Mouse (Mus musculus): ENCODE results near the gene Nudt14. TPM values are rescaled to one million over a fixed set of nuclear protein-coding genes. Genes with fewer than 3 reads are reported as not detected.
A peak's percentile ranks its signal among the peaks of the same experiment; 100 is the strongest.

Nudt14 gene
- total and polyA plus RNA-seq, 2 experiments from 2014 or later = 28.2 to 33.9 TPM

DNA sequence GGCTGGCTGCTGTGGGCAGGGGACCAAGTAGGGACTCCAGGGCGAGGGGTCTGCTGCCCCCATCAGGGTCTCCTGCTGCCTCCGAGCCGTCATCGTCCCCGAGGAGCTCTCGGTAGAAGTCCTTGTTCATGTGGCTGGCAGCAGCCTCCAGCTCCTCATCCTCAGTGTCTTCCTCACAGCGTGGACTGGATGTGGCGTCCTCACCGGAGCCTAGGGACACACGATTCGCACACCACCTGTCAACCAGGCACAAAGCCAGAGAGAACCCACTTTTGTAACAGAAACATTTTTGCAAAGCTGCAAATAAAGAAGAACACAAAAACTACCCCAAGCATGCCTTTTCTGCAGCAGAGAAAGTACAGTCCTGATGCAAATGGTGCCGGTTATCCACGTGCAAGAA, 23.9 kb upstream of the Nudt14 start:
- H3K27me3 ChIP-seq (ENCODE audit: control insufficient read depth, insufficient read depth, low read length) = no peaks in the 10 kb centered on the region
- no peak overlapping the region for H3K4me2 ChIP-seq (ENCODE audit: low read depth, low read length)
- no peak overlapping the region for H3K27ac ChIP-seq (ENCODE audit: low read depth)
- TF ChIP-seq CTCF (IDR thresholded peaks at IDR 0.05; ENCODE audit: low read depth) (no peak), EP300 (IDR thresholded peaks at IDR 0.05; ENCODE audit: low read depth) (no peak)
- no peak overlapping the region for H3K9ac ChIP-seq (replicated peaks; ENCODE audit: low read depth, low read length)
- no peak overlapping the region for H3K4me3 ChIP-seq (ENCODE audit: low read depth, low read length)
- DNase-seq (ENCODE audit: low spot score) (no peak), ATAC-seq (ENCODE audit: insufficient read depth, low read depth) (no peak)
- peaks cover 96% of the 10 kb centered on the region for H3K36me3 ChIP-seq (replicated peaks; ENCODE audit: control insufficient read depth, insufficient read depth, low read length)
- peaks cover 5% of the 10 kb centered on the region; the same call in 1 of the 2 replicates for H3K4me1 ChIP-seq (ENCODE audit: control insufficient read depth, insufficient read depth)
- WGBS = 93% methylated on average over 13 of the region's 13 CpGs
- H3K9me3 ChIP-seq (replicated peaks; ENCODE audit: control insufficient read depth, low read length) = no peaks in the 10 kb centered on the region

DNA sequence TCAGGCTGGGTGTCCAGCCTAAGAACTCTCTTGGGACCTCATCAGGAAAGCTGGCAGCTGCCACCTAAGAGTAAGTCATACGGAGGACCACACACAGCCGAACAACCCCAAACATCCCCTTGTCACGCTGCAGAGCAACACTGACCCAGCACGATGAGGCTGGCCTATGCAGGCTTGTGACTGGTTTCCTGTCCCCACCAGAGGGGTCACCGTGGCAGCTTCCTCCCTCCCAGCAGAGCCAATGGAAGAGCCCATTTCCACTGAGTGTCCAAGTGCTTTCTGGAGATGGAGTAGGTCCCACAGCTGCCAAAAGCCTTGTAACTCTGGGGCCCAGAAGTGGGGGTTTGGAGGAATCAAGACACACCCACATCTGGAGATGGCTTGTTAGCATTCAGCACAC, 19.9 kb upstream of the Nudt14 start:
- peaks cover 73% of the 10 kb centered on the region for H3K36me3 ChIP-seq (replicated peaks; ENCODE audit: control insufficient read depth, insufficient read depth, low read length)
- no peak overlapping the region for H3K4me2 ChIP-seq (ENCODE audit: low read depth, low read length)
- DNase-seq (ENCODE audit: low spot score) = no peak
- no peak overlapping the region for H3K4me3 ChIP-seq (ENCODE audit: low read depth, low read length)
- peak; percentile 24 for ATAC-seq (ENCODE audit: insufficient read depth, low read depth)
- WGBS = 45% methylated on average over 5 of the region's 5 CpGs
- H3K9ac ChIP-seq (replicated peaks; ENCODE audit: low read depth, low read length) = 0 out of 2 replicates have a peak overlapping the region, but pooled peaks have one; percentile 28
- peak overlapping the region; percentile 70 for H3K27ac ChIP-seq (ENCODE audit: low read depth)
- H3K27me3 ChIP-seq (ENCODE audit: control insufficient read depth, insufficient read depth, low read length) = no peaks in the 10 kb centered on the region
- peaks cover 12% of the 10 kb centered on the region for H3K4me1 ChIP-seq (ENCODE audit: control insufficient read depth, insufficient read depth)
- H3K9me3 ChIP-seq (replicated peaks; ENCODE audit: control insufficient read depth, low read length) = no peaks in the 10 kb centered on the region
- TF ChIP-seq CTCF (IDR thresholded peaks at IDR 0.05; ENCODE audit: low read depth) (no peak), EP300 (IDR thresholded peaks at IDR 0.05; ENCODE audit: low read depth) (no peak)

DNA sequence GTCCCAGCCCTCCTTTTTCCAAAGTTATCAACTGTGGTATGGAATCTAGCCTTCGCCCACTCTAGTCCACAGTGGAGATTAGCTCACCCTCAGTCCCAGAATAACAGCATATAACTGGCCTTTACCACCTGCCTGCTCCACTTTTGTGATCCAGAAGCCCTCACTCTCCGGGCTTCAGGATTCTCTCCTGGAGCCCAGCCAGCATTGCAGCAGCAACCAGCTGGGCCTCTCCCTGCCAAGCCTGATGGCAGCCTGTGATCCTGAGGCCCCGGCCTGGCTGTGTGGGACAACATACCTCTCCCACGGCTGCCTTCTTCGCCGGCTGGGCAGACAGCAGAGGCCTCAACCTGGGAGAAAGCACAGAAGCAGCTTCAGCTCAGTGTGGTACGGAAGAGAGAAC, 19.5 kb upstream of the Nudt14 start:
- 30% methylated on average over 7 of the region's 7 CpGs for WGBS
- no peaks in the 10 kb centered on the region for H3K27me3 ChIP-seq (ENCODE audit: control insufficient read depth, insufficient read depth, low read length)
- peak; percentile 83 for ATAC-seq (ENCODE audit: insufficient read depth, low read depth)
- peaks cover 68% of the 10 kb centered on the region for H3K36me3 ChIP-seq (replicated peaks; ENCODE audit: control insufficient read depth, insufficient read depth, low read length)
- peak; percentile 52 for DNase-seq (ENCODE audit: low spot score)
- TF ChIP-seq CTCF (IDR thresholded peaks at IDR 0.05; ENCODE audit: low read depth) = no peak
- H3K9ac ChIP-seq (replicated peaks; ENCODE audit: low read depth, low read length) = peak overlapping the region; percentile 28; the same call in 1 of the 2 replicates
- no peak overlapping the region for H3K4me3 ChIP-seq (ENCODE audit: low read depth, low read length)
- peaks cover 12% of the 10 kb centered on the region for H3K4me1 ChIP-seq (ENCODE audit: control insufficient read depth, insufficient read depth)
- peak overlapping the region; percentile 70 for H3K27ac ChIP-seq (ENCODE audit: low read depth)
- H3K4me2 ChIP-seq (ENCODE audit: low read depth, low read length) = no peak overlapping the region
- H3K9me3 ChIP-seq (replicated peaks; ENCODE audit: control insufficient read depth, low read length) = no peaks in the 10 kb centered on the region

DNA sequence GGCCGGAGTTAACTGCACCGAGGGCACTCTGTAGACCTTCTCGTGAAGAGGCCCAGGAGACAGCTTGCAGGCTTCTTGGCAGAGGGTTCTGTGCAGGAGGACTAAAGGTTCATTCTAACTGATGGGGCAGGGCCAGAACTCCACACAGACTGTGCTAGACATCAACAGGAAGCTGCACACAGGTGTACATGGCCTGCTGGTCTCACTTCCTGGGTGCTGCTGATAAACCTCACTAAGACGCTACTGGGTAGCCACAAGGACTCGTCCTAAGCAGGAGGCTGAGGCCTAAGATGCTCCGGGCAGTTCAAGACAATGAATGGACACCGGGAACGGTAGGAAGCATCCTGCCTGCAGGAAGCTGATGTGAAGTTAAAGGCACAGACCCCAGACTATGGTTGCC, 17.5 kb upstream of the Nudt14 start:
- Histone ChIP-seq H3K4me3 (ENCODE audit: low read depth, low read length) (no peak overlapping the region), H3K27me3 (ENCODE audit: control insufficient read depth, insufficient read depth, low read length) (no peaks in the 10 kb centered on the region), H3K9ac (replicated peaks; ENCODE audit: low read depth, low read length) (no peak overlapping the region), H3K27ac (ENCODE audit: low read depth) (no peak overlapping the region; the same call in 1 of the 2 replicates), H3K4me1 (ENCODE audit: control insufficient read depth, insufficient read depth) (peaks cover 12% of the 10 kb centered on the region), H3K36me3 (replicated peaks; ENCODE audit: control insufficient read depth, insufficient read depth, low read length) (peaks cover 48% of the 10 kb centered on the region), H3K9me3 (replicated peaks; ENCODE audit: control insufficient read depth, low read length) (no peaks in the 10 kb centered on the region), H3K4me2 (ENCODE audit: low read depth, low read length) (no peak overlapping the region)
- ATAC-seq (ENCODE audit: insufficient read depth, low read depth) (no peak), DNase-seq (ENCODE audit: low spot score) (no peak)
- no peak for TF ChIP-seq EP300 (IDR thresholded peaks at IDR 0.05; ENCODE audit: low read depth)
- no peak for TF ChIP-seq CTCF (IDR thresholded peaks at IDR 0.05; ENCODE audit: low read depth)
- WGBS = 64% methylated on average over 8 of the region's 8 CpGs

DNA sequence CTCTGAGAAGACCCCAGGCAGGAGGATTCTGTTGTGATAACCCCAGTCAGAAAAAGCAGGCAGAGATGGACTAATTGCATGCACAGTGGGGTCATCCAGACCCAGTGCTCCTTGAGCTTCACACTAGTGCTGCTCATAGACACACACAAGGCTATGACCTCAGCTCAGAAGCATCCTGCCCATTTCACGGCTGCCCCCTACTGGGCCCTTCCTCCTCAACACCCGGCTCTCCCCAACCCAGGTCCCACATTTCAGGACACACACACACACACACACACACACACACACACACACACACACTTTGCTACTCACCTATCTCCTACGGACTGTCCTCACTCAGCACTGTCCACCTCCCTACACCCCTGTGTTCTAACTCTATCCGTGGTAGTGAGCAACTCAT, 16.4 kb upstream of the Nudt14 start:
- 25% methylated on average over 4 of the region's 4 CpGs for WGBS
- Histone ChIP-seq H3K4me1 (ENCODE audit: control insufficient read depth, insufficient read depth) (peaks cover 14% of the 10 kb centered on the region), H3K27me3 (ENCODE audit: control insufficient read depth, insufficient read depth, low read length) (no peaks in the 10 kb centered on the region), H3K27ac (ENCODE audit: low read depth) (peak overlapping the region; percentile 20; the same call in 1 of the 2 replicates), H3K9ac (replicated peaks; ENCODE audit: low read depth, low read length) (no peak overlapping the region), H3K4me2 (ENCODE audit: low read depth, low read length) (no peak overlapping the region), H3K4me3 (ENCODE audit: low read depth, low read length) (no peak overlapping the region), H3K36me3 (replicated peaks; ENCODE audit: control insufficient read depth, insufficient read depth, low read length) (peaks cover 37% of the 10 kb centered on the region), H3K9me3 (replicated peaks; ENCODE audit: control insufficient read depth, low read length) (no peaks in the 10 kb centered on the region)
- TF ChIP-seq EP300 (IDR thresholded peaks at IDR 0.05; ENCODE audit: low read depth) = no peak
- TF ChIP-seq CTCF (IDR thresholded peaks at IDR 0.05; ENCODE audit: low read depth) = peak; percentile 55
- DNase-seq (ENCODE audit: low spot score) (peak; percentile 46), ATAC-seq (ENCODE audit: insufficient read depth, low read depth) (peak; percentile 63)

DNA sequence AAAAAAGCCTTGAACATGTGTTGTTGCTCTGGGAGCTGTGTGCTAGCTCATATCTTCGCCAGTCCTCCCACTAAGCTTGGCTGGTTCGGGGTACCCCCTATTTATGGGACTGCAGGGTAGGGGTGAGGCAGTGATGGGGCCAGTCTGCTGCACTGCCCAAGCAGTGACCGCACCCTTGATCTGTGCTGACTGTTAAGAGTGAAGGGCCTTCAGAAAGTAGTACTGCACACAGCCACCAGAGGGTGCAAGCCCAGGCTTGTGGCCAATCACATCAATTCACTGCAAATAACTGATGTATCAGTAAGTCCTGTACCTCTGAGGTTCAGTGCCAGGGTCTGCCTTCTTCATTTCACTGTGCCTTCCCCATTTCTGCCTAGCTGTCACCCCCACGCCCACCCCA, 13.9 kb upstream of the Nudt14 start:
- peaks cover 32% of the 10 kb centered on the region for H3K4me1 ChIP-seq (ENCODE audit: control insufficient read depth, insufficient read depth)
- peak; percentile 34 for ATAC-seq (ENCODE audit: insufficient read depth, low read depth)
- no peaks in the 10 kb centered on the region for H3K9me3 ChIP-seq (replicated peaks; ENCODE audit: control insufficient read depth, low read length)

More for the DNA sequence above, 13.9 kb upstream of the Nudt14 start:
- Histone ChIP-seq H3K4me3 (ENCODE audit: low read depth, low read length) (no peak overlapping the region), H3K27me3 (ENCODE audit: control insufficient read depth, insufficient read depth, low read length) (no peaks in the 10 kb centered on the region), H3K9ac (replicated peaks; ENCODE audit: low read depth, low read length) (no peak overlapping the region), H3K4me2 (ENCODE audit: low read depth, low read length) (no peak overlapping the region), H3K27ac (ENCODE audit: low read depth) (no peak overlapping the region), H3K36me3 (replicated peaks; ENCODE audit: control insufficient read depth, insufficient read depth, low read length) (peaks cover 14% of the 10 kb centered on the region)
- peak; percentile 86 for TF ChIP-seq CTCF (IDR thresholded peaks at IDR 0.05; ENCODE audit: low read depth)
- no peak for TF ChIP-seq EP300 (IDR thresholded peaks at IDR 0.05; ENCODE audit: low read depth)
- peak; percentile 58 for DNase-seq (ENCODE audit: low spot score)
- WGBS = 38% methylated on average over 4 of the region's 4 CpGs

All from heart, postnatal 0 days (tissue).